Mouse (Mus musculus) olfactory bulb, adult 2 months (tissue): ENCODE measurements around the gene Yipf2.
"Not testable (repeated sequence)": the region's sequence is repeated elsewhere in the genome, so short reads cannot be mapped to it uniquely, and the experiment has no call there.

Experiments
- CTCF ChIP-seq: fragments of 200-500 bp; IDR thresholded peaks from 2 replicates; pipeline ENCODE4 v1.5.1; 2012; ENCODE audit warnings: low read depth, mild to moderate bottlenecking, low read length, moderate library complexity; ENCODE audit not compliant: insufficient read depth
- POLR2A ChIP-seq: fragments of 200-500 bp; IDR thresholded peaks from 2 replicates; pipeline ENCODE4 v1.6.1; 2012; ENCODE audit warnings: mild to moderate bottlenecking, low read depth, low read length, moderate library complexity; ENCODE audit not compliant: insufficient read depth

- TF ChIP-seq CTCF, POLR2A: not testable (repeated sequence)
These were observed 50.6 kb downstream of the Yipf2 start for GRCm38 (mm10) chr9:21542001-21542400.
